Mouse (Mus musculus) heart, embryonic 11.5 days (tissue): ENCODE measurements around the gene Ptms. TPM values are rescaled to one million over a fixed set of nuclear protein-coding genes. Genes with fewer than 3 reads are reported as not detected.

ENCODE experiments used
- ATAC-seq: fragments of 200-750 bp; cut with Nextera tagmentation; replicated peaks from 2 replicates; pipeline ENCODE4 v1.8.0; 2017; ENCODE audit warnings: moderate library complexity; ENCODE audit not compliant: insufficient number of reproducible peaks, low FRiP score, low TSS enrichment
- H3K27ac ChIP-seq: fragments of 300-500 bp; sonication (generic); 2 replicates; pipeline ENCODE4 v1.5.1; 2014; ENCODE audit warnings: mild to moderate bottlenecking, low read depth, low read length
- H3K27me3 ChIP-seq: fragments of 300-500 bp; sonication (generic); 2 replicates; pipeline ENCODE4 v1.6.1; 2014; ENCODE audit warnings: mild to moderate bottlenecking, low read length, mixed read lengths; ENCODE audit not compliant: control insufficient read depth, insufficient read depth
- H3K36me3 ChIP-seq: fragments of 300-500 bp; sonication (generic); 2 replicates; pipeline ENCODE4 v1.6.1; 2014; ENCODE audit warnings: mild to moderate bottlenecking, low read length, moderate library complexity, mixed read lengths; ENCODE audit not compliant: control insufficient read depth, insufficient read depth
- H3K4me1 ChIP-seq: fragments of 300-500 bp; sonication (generic); 2 replicates; pipeline ENCODE4 v1.6.1; 2014; ENCODE audit warnings: low read length; ENCODE audit not compliant: control insufficient read depth, insufficient read depth
- H3K4me2 ChIP-seq: fragments of 300-500 bp; sonication (generic); 2 replicates; pipeline ENCODE4 v1.6.1; 2014; ENCODE audit warnings: mild to moderate bottlenecking, moderate library complexity
- H3K4me3 ChIP-seq: fragments of 300-500 bp; sonication (generic); 2 replicates; pipeline ENCODE4 v1.5.1; 2014; ENCODE audit warnings: low read depth, low read length
- H3K9ac ChIP-seq: fragments of 300-500 bp; sonication (generic); 2 replicates; pipeline ENCODE4 v1.6.1; 2014; ENCODE audit warnings: mild to moderate bottlenecking, low read depth, low read length, moderate library complexity
- H3K9me3 ChIP-seq: fragments of 300-500 bp; sonication (generic); replicated peaks from 2 replicates; pipeline ENCODE4 v1.6.1; 2016; ENCODE audit warnings: low read length; ENCODE audit not compliant: control insufficient read depth
- WGBS: fragments of 180-500 bp; shearing (Covaris S2); extraction: QIAGEN DNeasy Blood & Tissue Kit; methylation state at CpG from one replicate; pipeline ENCODE4 v1.1.7; 2014; ENCODE audit not compliant: insufficient replicate concordance; 5-methylcytosine and 5-hydroxymethylcytosine counted together
- polyA plus RNA-seq: library from polyadenylated mRNA; unstranded; fragments of >200 nt; fragmentation: Nextera tagmentation; extraction: Ambion mirVana; gene quantifications from 2 replicates; pipeline ENCODE4 v1.2.1, GENCODE M21; 2014

Gene Ptms
- polyA plus RNA-seq, 1 experiment from 2014 or later = 158 TPM

DNA sequence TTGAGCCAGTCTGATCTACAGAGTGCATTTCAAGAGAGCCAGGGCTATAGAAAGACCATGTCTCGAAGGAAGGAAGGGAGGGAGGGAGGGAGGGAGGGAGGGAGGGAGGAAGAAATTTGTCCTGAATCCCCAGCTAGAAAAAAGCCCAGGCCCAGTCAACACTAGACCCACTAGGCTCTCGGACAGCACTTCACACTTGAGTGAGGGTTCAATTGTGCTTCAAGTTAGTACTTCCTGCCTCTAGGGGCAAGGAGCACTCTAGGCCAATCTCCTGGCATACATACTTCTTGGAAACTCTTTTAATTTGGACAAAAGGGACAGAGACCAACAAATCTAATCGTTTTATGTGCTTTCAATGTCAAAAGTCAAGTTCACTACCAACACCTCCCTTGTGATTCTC, 38.2 kb upstream of the Ptms start:
- no peak for ATAC-seq
- no peaks in the 10 kb centered on the region for H3K4me1 ChIP-seq
- H3K9me3 ChIP-seq = no peaks in the 10 kb centered on the region
- 85% methylated on average over 3 of the region's 3 CpGs for WGBS
- H3K9ac ChIP-seq = no peak overlapping the region
- H3K4me2 ChIP-seq = no peak overlapping the region
- H3K36me3 ChIP-seq = peaks cover 20% of the 10 kb centered on the region
- no peak overlapping the region for H3K27ac ChIP-seq
- no peaks in the 10 kb centered on the region for H3K27me3 ChIP-seq
- no peak overlapping the region for H3K4me3 ChIP-seq

DNA sequence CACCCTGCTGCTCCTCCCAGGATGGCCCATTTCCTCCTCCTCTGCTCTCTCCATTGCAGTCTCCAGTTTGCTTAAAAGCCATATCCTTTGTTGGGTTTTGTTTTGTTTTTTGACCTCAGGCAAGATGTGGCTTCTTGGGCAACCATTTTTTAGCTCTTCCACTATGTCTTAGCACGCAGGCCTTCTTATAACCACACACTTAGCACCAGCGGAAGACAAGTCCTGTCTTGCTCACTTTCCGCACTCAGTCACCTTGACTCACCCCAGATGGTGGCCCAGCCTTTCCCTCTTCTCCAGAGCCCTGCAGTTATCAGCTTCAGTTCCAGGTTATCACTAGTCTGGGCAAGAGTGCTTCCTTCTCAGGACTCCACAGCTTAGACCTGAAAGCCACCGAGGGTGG, 35.3 kb upstream of the Ptms start:
- 86% methylated on average over 4 of the region's 4 CpGs for WGBS
- ATAC-seq = no peak
- no peak overlapping the region for H3K4me3 ChIP-seq
- H3K9me3 ChIP-seq = no peaks in the 10 kb centered on the region
- H3K27me3 ChIP-seq = no peaks in the 10 kb centered on the region
- no peak overlapping the region for H3K27ac ChIP-seq
- peaks cover 12% of the 10 kb centered on the region for H3K36me3 ChIP-seq
- H3K9ac ChIP-seq = no peak overlapping the region
- H3K4me1 ChIP-seq = no peaks in the 10 kb centered on the region
- no peak overlapping the region for H3K4me2 ChIP-seq

DNA sequence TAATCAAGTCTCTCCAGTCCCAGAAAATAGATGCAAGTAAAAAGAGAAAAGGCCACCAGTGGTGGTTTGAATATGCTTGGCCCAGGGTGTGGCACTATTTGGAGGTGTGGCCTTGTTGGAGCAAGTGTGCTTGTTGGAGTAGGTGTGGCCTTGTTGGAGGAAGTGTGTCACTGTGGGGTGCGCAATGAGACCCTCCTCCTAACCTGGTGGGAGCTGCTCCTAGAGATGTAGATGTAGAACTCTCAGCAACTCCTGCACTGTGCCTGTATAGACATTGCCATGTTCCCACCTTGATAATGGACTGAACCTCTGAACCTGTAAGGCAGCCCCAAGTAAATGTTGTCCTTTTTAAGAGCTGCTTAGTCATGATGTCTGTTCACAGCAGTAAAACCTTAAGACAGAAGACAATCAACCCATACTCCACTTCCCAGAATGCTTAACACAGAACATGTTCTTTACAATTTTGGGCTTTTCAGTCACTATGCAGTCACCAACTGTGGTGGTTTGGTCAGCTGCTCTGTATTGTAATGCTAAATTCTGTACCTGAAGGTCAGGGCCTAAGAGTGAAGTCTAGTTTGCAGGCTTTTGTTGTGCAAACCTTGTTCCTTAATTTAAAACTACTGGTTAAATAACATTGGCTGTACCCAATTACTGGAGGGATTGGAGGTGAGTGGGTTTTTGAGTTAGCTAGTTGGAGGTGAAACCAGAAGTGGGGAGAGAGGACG, 34.2 kb upstream of the Ptms start:
- no peaks in the 10 kb centered on the region for H3K27me3 ChIP-seq
- peaks cover 11% of the 10 kb centered on the region; the same call in 1 of the 2 replicates for H3K36me3 ChIP-seq
- no peak overlapping the region for H3K9ac ChIP-seq
- H3K4me2 ChIP-seq = no peak overlapping the region
- no peaks in the 10 kb centered on the region for H3K9me3 ChIP-seq
- no peak overlapping the region for H3K4me3 ChIP-seq
- no peak overlapping the region for H3K27ac ChIP-seq
- no peak for ATAC-seq
- 84% methylated on average over 2 of the region's 2 CpGs for WGBS
- no peaks in the 10 kb centered on the region for H3K4me1 ChIP-seq

DNA sequence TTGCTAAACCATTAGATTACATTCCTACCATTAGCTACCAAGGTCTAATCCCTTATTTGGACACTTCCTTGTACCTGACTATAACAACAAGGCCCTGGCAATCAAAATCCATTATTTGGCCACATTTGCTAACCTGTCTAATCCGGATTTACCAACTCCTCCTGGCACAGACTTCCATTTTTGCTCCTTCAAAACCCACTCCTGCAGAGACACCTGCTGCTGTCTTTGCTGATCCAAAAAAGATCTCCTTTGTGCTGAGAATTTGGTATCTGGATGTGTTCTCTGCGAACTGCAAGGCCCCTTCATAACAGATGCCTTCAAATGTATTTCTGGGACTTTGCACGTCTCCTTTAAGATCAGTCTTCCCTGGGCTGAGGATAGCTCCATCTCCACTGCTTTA, 23.6 kb upstream of the Ptms start:
- no peak overlapping the region for H3K9ac ChIP-seq
- H3K27me3 ChIP-seq = no peaks in the 10 kb centered on the region
- no peak overlapping the region for H3K4me3 ChIP-seq
- peaks cover 7% of the 10 kb centered on the region; the same call in 1 of the 2 replicates for H3K36me3 ChIP-seq
- no peaks in the 10 kb centered on the region for H3K4me1 ChIP-seq
- H3K4me2 ChIP-seq = no peak overlapping the region
- WGBS = 77% methylated on average over 3 of the region's 3 CpGs
- ATAC-seq = no peak
- H3K9me3 ChIP-seq = no peaks in the 10 kb centered on the region
- no peak overlapping the region for H3K27ac ChIP-seq

DNA sequence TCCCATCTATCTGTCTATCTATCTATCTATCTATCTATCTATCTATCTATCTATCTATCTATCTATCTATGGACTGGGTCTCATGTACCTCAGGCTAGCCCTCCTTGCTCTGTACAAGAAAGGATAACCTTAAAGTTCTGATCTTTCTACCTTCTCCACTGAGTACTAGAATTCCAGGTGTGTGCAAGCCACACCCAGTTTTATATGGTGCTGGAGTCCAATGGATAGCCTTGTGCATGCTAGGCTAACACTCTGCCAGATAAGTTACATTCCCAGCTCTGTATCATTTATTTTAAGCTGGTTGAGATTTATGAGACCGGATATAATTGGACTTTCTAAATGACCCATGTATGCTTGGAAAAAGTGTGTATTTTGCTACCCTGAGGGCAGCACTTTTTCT, 21.8 kb upstream of the Ptms start:
- Histone ChIP-seq H3K27ac (no peak overlapping the region), H3K4me3 (no peak overlapping the region), H3K9ac (no peak overlapping the region), H3K36me3 (peaks cover 10% of the 10 kb centered on the region), H3K27me3 (no peaks in the 10 kb centered on the region), H3K9me3 (no peaks in the 10 kb centered on the region), H3K4me2 (no peak overlapping the region), H3K4me1 (no peaks in the 10 kb centered on the region)
- no peak for ATAC-seq
- WGBS = 94% methylated on average over 1 of the region's 1 CpGs

DNA sequence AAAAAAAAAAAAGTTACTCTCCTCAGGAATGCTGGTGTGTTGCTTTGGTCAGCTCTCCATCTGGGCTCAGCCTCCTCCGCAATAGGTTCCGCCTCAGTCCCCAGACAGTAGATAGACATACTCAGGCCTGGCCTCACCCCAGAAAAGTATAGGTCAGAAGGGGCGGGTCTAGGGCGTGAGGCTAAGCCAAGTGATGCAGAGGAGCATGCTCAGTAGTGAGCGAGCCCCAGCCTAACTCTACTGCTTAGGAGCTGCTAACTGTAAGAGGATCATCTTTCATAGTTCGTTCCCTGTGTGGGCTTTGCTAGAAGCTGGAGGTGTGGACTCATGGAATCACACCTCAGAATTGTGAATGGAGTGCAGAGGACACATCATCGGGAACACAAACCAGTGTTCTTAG, 18.7 kb upstream of the Ptms start:
- Histone ChIP-seq H3K9me3 (no peaks in the 10 kb centered on the region), H3K4me3 (no peak overlapping the region), H3K9ac (no peak overlapping the region), H3K27ac (no peak overlapping the region), H3K4me2 (no peak overlapping the region), H3K36me3 (peaks cover 31% of the 10 kb centered on the region), H3K27me3 (no peaks in the 10 kb centered on the region), H3K4me1 (no peaks in the 10 kb centered on the region)
- 84% methylated on average over 7 of the region's 7 CpGs for WGBS
- no peak for ATAC-seq

DNA sequence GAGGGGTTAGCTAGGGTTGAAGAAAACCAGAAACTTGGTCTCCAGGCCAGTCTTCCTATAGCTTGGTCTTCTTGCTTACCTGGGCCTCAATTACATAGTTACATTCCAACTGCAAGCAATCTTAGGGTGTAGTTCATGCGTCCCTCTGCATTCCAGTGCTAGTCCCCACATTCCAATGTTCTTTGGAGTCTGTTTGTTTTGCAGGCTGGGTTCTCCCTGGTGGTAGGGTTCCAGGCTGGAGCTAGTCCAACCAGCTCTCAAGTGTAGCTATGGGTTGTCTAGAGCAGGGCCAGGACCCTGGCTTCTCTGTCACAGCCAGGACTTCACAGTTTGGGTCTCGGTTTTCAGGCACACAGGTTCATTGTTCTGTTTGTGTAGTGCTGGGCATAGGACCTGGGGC, 17.6 kb upstream of the Ptms start:
- ATAC-seq = no peak
- H3K4me3 ChIP-seq = no peak overlapping the region
- 86% methylated on average over 2 of the region's 2 CpGs for WGBS
- H3K4me1 ChIP-seq = peaks cover 1% of the 10 kb centered on the region
- H3K36me3 ChIP-seq = peaks cover 33% of the 10 kb centered on the region
- no peak overlapping the region for H3K9ac ChIP-seq
- H3K27ac ChIP-seq = no peak overlapping the region
- no peak overlapping the region for H3K4me2 ChIP-seq
- no peaks in the 10 kb centered on the region for H3K27me3 ChIP-seq
- no peaks in the 10 kb centered on the region for H3K9me3 ChIP-seq

DNA sequence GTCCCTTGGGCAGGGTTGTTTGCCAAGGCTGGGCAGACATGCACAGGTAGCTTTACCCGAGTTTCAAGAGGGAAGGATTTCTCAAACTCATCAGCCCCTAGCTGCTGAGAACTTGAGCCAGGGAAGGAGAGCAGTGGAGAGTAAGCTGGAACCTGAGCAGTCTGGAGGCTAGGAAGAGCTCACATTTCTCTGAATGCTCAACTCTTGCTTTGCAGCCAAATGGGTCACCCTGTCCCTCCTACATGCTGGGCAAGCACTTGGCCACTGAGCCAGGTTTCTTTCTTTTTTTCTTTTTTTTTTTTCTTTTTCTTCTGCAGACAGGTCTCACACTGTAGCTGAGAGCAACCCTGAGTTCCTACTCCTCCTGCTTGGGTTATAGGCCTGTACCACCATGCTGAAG, 16.8 kb upstream of the Ptms start:
- Histone ChIP-seq H3K9me3 (no peaks in the 10 kb centered on the region), H3K4me1 (peaks cover 6% of the 10 kb centered on the region), H3K4me2 (no peak overlapping the region), H3K27me3 (no peaks in the 10 kb centered on the region), H3K9ac (no peak overlapping the region), H3K27ac (no peak overlapping the region), H3K4me3 (no peak overlapping the region), H3K36me3 (peaks cover 33% of the 10 kb centered on the region)
- WGBS = 74% methylated on average over 1 of the region's 1 CpGs
- no peak for ATAC-seq

DNA sequence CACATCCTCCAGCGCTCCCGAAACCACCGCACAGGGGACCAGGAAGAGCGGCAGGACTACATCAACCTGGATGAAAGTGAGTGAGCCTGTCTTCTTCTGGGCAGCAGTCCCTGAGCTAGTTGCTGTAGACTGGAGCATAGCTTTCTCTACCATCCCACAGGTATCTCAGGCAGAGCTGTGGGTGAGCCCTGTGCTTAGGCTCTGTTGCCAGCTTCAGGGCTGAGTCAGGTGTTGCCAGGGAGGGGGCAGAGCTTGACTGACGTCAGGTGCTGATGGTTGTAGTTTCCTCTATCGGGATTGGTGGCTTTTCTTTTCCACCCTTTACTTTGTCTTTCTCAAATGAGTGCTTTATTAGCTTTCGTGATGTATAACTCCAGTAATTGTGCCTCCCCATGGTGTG, 14.8 kb upstream of the Ptms start:
- no peak overlapping the region for H3K4me2 ChIP-seq
- ATAC-seq = no peak
- peaks cover 6% of the 10 kb centered on the region for H3K4me1 ChIP-seq
- H3K36me3 ChIP-seq = peaks cover 29% of the 10 kb centered on the region
- H3K9ac ChIP-seq = no peak overlapping the region
- no peaks in the 10 kb centered on the region for H3K27me3 ChIP-seq
- WGBS = 92% methylated on average over 7 of the region's 7 CpGs
- no peaks in the 10 kb centered on the region for H3K9me3 ChIP-seq
- H3K27ac ChIP-seq = no peak overlapping the region
- H3K4me3 ChIP-seq = no peak overlapping the region
